Mouse (Mus musculus) forebrain, embryonic 16.5 days (tissue): ENCODE results near the gene Taar8b. TPM values are rescaled to one million over a fixed set of nuclear protein-coding genes. Genes with fewer than 3 reads are reported as not detected.

Experiments
- ATAC-seq: fragments of 200-750 bp; cut with Nextera tagmentation; 2 replicates; pipeline ENCODE4 v1.8.0; 2017; ENCODE audit warnings: mild to moderate bottlenecking, moderate library complexity
- H3K27ac ChIP-seq: fragments of 300-500 bp; sonication (generic); 2 replicates; pipeline ENCODE4 v1.5.1; 2014; ENCODE audit warnings: low read length, control low read depth
- H3K27me3 ChIP-seq: fragments of 300-500 bp; sonication (generic); replicated peaks from 2 replicates; pipeline ENCODE4 v1.6.1; 2014; ENCODE audit warnings: low read length; ENCODE audit not compliant: control insufficient read depth, insufficient read depth
- H3K36me3 ChIP-seq: fragments of 300-500 bp; sonication (generic); 2 replicates; pipeline ENCODE4 v1.6.1; 2014; ENCODE audit not compliant: control insufficient read depth, insufficient read depth
- H3K4me1 ChIP-seq: fragments of 300-500 bp; sonication (generic); replicated peaks from 2 replicates; pipeline ENCODE4 v1.6.1; 2014; ENCODE audit warnings: low read length; ENCODE audit not compliant: control insufficient read depth, insufficient read depth
- H3K4me2 ChIP-seq: fragments of 300-500 bp; sonication (generic); 2 replicates; pipeline ENCODE4 v1.6.1; 2014; ENCODE audit warnings: mild to moderate bottlenecking, low read length, control low read depth
- H3K4me3 ChIP-seq: fragments of 300-500 bp; sonication (generic); replicated peaks from 2 replicates; pipeline ENCODE4 v1.5.1; 2014; ENCODE audit warnings: mild to moderate bottlenecking, low read length, control low read depth
- H3K9ac ChIP-seq: fragments of 300-500 bp; sonication (generic); replicated peaks from 2 replicates; pipeline ENCODE4 v1.6.1; 2014; ENCODE audit warnings: low read depth, low read length, control low read depth
- H3K9me3 ChIP-seq: fragments of 300-500 bp; sonication (generic); 2 replicates; pipeline ENCODE4 v1.6.1; 2016; ENCODE audit warnings: low read length; ENCODE audit not compliant: control insufficient read depth
- WGBS: fragments of 180-500 bp; shearing (Covaris S2); extraction: QIAGEN DNeasy Blood & Tissue Kit; methylation state at CpG from one replicate; pipeline ENCODE4 v1.1.7; 2014; 5-methylcytosine and 5-hydroxymethylcytosine counted together
- polyA plus RNA-seq: library from polyadenylated mRNA; unstranded; fragments of >200 nt; fragmentation: Nextera tagmentation; extraction: Ambion mirVana; gene quantifications from 2 replicates; pipeline ENCODE4 v1.2.1, GENCODE M21; 2015

The Taar8b gene
- polyA plus RNA-seq, 1 experiment from 2014 or later = not detected

GRCm38 (mm10) chr10:24058986-24059385 lies 33.1 kb downstream of the Taar8b start:
- Histone ChIP-seq H3K4me2 (no peak overlapping the region), H3K9ac (no peak overlapping the region), H3K4me1 (no peaks in the 10 kb centered on the region), H3K27ac (no peak overlapping the region), H3K27me3 (no peaks in the 10 kb centered on the region), H3K4me3 (no peak overlapping the region), H3K9me3 (no peaks in the 10 kb centered on the region), H3K36me3 (no peaks in the 10 kb centered on the region)
- no peak for ATAC-seq
- 85% methylated on average over 3 of the region's 3 CpGs for WGBS

- H3K27me3 ChIP-seq = no peaks in the 10 kb centered on the region
- H3K9ac ChIP-seq = no peak overlapping the region
- H3K27ac ChIP-seq = no peak overlapping the region
- H3K4me2 ChIP-seq = no peak overlapping the region
- no peak overlapping the region for H3K4me3 ChIP-seq
- no peak for ATAC-seq
- H3K9me3 ChIP-seq = no peaks in the 10 kb centered on the region
- no peaks in the 10 kb centered on the region for H3K4me1 ChIP-seq
- H3K36me3 ChIP-seq = no peaks in the 10 kb centered on the region
- WGBS = 55% methylated on average over 5 of the region's 5 CpGs
These were observed 40.1 kb downstream of the Taar8b start for GRCm38 (mm10) chr10:24052039-24052438.

- H3K9me3 ChIP-seq = no peaks in the 10 kb centered on the region
- ATAC-seq = no peak
- no peak within 1 kb of the TSS for H3K4me2 ChIP-seq
- H3K4me3 ChIP-seq = no peak within 1 kb of the TSS
- H3K27me3 ChIP-seq = no peaks in the 10 kb centered on the region
- H3K36me3 ChIP-seq = no peaks in the 10 kb centered on the region
- H3K4me1 ChIP-seq = no peaks in the 10 kb centered on the region
- no peak within 1 kb of the TSS for H3K27ac ChIP-seq
- no peak within 1 kb of the TSS for H3K9ac ChIP-seq
These were observed 42.9 kb downstream of the Taar8b start, which contains the start of gene Taar7f for GRCm38 (mm10) chr10:24049210-24049609. Taar7f (plus strand) TSS chr10:24049510.

Other genes starting within 250 kb of the Taar8b start
- not detected in 2 replicates for gene Vnn3, start 240.8 kb downstream of the Taar8b start, polyA plus RNA-seq
- gene Vnn1, start 197.6 kb downstream of the Taar8b start, polyA plus RNA-seq = 0.11 and 0.36 TPM in 2 replicates
- gene Taar1, start 171.9 kb downstream of the Taar8b start, polyA plus RNA-seq = not detected in 2 replicates
- not detected in 2 replicates for gene Taar2, start 153.7 kb downstream of the Taar8b start, polyA plus RNA-seq
- not detected in 2 replicates for gene Taar3, start 142.7 kb downstream of the Taar8b start, polyA plus RNA-seq
- not detected in 2 replicates for gene Taar4, start 131.8 kb downstream of the Taar8b start, polyA plus RNA-seq
- not detected in 2 replicates for gene Taar5, start 121.6 kb downstream of the Taar8b start, polyA plus RNA-seq
- not detected in 2 replicates for gene Taar6, start 106.6 kb downstream of the Taar8b start, polyA plus RNA-seq
- gene Taar7a, start 98.8 kb downstream of the Taar8b start, polyA plus RNA-seq = not detected in 2 replicates
- gene Taar7b, start 92.4 kb downstream of the Taar8b start, polyA plus RNA-seq = not detected in 2 replicates
- not detected in 2 replicates for gene Taar7d, start 65.1 kb downstream of the Taar8b start, polyA plus RNA-seq
- not detected in 2 replicates for gene Taar7e, start 54.7 kb downstream of the Taar8b start, polyA plus RNA-seq
- not detected in 2 replicates for gene Taar7f, start 42.8 kb downstream of the Taar8b start, polyA plus RNA-seq
- gene Taar8a, start 15.8 kb downstream of the Taar8b start, polyA plus RNA-seq = not detected in 2 replicates
- not detected in 2 replicates for gene Taar8c, start 9.6 kb upstream of the Taar8b start, polyA plus RNA-seq
- not detected in 2 replicates for gene Taar9, start 17.2 kb upstream of the Taar8b start, polyA plus RNA-seq
- 287 and 301 TPM in 2 replicates for gene Stx7, start 57.0 kb upstream of the Taar8b start, polyA plus RNA-seq
- gene Moxd1, start 131.2 kb upstream of the Taar8b start, polyA plus RNA-seq = 2.0 and 2.4 TPM in 2 replicates